Mouse (Mus musculus) urinary bladder, postnatal 4 days (tissue): ENCODE measurements around the gene Agt.
A peak's percentile ranks its signal among the peaks of the same experiment; 100 is the strongest.

Experiments
- DNase-seq, 2 experiments: peaks; one replicate each; pipeline ENCODE4 v3.0.0; 2021 to 2022; ENCODE audit warnings: low spot score in 2 of 2

Gene Agt

DNA sequence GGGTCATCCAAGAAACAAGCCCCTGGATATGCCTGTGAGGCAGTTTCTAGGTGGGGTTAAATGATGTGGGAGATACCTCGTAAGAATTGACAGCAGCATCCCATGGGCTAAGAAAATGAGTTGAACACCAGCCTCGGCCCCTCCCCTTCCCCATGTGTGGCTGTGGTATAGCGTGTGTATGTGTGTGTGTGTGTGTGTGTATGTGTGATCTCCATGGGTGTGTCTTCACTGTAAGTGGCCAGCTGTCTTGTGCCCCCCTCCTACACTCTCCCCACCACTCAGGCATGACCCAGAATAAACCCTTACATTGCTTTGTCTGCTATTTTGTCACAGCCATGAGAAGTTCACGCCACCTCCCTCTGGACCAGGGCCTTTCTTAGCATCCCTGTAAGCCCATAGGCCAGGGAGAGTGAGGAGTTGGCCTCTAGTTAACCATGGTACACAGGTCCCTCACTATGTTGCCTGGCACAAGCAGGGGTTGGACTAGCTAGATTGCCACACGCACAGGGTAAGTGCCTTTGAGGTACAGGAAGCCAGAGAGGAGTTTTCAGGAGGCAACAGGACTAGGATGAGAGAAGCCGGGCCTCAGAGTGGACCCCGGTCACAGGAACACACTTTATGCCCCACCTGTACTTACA, 14.3 kb downstream of the Agt start:
- no peak for DNase-seq

DNA sequence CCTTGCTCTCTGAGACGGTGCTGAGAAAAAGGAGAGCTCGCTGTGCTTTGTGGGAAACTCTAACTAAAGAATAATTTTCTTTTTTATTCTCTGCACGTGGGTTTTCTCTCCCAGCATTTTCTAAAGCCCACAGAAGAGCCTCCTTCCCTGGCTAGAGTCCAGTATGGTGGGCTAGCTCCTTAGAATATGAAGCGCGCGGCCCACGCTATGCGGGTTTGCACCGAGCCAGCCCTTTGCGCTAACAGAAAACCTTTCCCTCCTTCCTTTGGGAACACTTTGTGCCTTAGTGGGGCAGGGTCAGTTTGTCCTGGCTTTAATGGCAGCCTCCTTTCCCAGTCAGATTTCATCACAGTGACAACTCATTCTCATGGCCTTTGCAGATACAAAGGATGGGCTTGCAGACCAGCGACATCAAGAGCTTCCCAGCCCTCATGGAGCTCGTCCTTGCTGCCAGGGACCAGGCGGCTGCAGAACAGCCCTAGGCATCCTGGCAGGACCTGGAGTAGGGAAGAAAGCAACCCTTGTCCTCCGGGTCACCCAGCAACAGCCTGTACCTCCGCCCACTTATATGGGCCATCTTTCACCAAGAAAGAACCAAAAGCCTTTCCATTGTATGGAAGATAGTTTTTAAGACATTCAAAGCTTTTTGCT, 18.4 kb downstream of the Agt start:
- DNase-seq = no peak

DNA sequence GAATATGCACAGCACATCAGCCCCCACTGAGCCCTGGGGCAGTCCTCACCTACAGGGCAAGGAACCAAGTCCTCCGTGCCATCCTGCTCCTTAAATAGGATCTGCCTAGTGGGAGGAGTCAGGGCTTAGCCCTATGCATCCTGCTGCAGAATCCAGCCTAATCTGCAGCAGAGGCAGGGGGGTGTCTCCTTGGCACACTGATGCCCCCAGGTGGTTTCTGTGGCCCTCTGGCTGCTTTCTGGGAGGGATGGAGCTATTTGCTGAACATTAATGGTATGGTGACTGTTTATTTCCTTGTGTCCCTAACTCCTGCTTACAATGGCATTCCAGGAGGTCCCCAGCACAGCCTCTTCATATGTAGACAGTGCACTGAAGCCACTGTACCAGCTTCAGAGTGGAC, 21.3 kb downstream of the Agt start:
- no peak for DNase-seq

- DNase-seq = no peak
Observed at GRCm38 (mm10) chr8:124547269-124547668, 22.2 kb downstream of the Agt start.

DNA sequence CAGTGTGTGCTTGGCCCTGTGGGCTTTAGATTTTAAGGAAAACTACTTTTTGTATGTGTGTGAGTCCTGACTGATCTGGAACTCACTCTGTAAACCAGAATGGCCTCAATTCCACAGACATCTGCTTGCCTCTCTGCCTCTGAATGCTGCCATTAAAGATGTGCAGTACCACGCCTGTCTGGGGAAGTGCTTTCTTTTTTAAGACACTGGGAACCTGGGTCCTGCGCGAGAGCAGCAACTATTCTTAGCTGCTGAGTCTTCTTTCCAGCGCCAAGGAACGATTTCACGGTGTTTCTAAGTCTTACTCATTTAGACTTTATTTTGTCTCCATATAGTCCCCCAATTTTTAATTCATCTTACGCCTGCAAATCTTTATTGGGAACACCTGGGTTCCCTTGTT, 22.7 kb downstream of the Agt start:
- DNase-seq = no peak

DNA sequence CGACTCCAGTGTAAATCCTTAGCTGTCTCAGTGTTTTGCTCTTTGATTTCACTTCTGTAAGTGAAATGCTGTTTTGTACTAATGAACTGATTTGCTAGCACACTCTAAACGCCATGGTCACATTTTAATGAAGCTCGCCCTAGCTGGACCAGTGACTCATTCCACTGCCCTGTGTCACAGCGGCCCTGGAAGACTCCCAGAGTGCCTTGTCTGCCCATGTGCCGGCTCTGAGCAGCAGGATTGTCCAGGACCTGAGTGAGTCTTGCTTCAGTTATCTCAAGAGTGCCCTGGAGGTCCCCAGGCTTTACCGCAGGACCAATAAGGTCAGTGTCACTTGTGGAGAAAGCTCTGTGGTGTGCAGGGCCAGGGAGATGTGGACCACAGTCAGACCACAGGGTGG, 23.1 kb downstream of the Agt start:
- no peak for DNase-seq

GRCm38 (mm10) chr8:124543272-124543671, 26.2 kb downstream of the Agt start:
- no peak for DNase-seq

- DNase-seq = no peak
Observed at GRCm38 (mm10) chr8:124542001-124542400, 27.5 kb downstream of the Agt start.

DNA sequence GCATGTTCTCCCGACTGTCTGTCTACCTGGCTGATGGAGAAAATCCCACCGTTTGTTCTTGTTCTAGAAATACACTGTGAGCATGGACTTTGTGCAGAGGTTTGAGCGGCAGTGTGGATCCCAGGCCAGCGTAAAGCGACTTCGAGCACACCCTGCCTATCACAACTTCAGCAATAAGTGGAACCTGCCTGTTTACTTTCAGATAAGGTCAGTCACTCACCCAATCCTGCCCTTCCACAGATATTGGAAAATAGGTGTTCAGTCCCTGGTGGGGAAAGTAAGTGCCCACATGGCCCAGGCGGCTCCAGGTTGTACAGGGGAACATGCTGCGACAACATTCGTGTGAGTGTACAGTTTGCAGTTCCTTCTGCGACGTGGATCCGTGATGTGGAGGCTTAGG, 28.6 kb downstream of the Agt start:
- DNase-seq = no peak

DNA sequence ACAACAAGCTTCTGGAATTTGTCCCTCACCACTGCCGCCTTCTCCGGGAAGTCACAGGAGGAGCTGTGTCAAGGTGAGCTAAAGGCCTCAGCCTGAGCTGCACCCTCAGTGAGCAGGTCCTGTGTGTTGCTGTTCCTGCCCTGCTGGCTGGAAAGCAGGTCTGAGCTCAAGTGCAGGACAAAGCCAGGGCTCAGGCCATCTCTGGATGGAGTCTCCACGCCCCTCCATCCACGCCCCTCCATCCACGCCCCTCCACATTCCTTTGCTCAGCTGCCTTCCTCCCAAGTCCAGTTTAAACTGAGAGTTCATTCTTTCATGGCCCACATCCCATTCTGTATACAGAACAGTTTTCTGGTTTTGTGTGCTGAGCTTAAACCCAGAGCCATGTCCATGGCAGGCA, 34.1 kb downstream of the Agt start:
- DNase-seq = no peak

DNA sequence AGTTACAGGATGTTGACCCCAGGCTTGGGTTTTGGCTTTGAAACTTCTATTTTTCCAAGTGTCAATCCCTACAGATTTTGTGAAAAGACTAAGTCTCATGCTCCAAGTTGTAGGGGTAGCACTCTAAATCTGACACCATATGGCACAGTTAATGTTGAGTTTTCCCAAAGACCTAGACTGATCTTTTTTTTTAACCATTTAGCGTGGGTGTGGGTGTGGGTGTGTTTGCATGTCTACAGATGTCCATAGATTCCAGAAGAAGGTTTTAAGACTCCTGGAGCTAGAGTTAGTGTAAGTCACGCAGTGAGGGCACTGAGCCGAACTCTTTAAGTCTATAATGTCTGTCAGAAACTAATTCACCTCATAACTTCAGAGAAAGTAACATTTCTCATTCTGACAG, 36.9 kb downstream of the Agt start:
- DNase-seq = no peak

DNA sequence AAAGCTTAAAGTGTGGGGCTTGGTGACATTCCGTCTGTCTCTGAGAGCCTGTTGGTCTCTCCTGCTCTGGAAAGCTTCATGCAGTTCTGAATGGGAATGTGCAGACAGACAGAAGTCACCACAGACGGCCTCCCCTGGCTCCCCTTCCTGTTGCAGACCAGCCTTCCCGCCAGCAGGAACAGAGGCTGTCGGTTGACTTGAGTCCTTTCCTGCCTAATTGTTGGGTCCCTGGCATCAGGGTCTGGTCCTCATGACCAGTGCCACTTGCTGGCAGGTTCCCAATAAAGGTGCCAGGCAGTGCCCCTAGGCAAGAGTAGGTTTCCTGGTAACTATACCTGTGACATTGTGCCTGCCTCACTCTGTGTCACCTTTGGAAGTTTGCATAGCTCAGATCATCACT, 38.5 kb downstream of the Agt start:
- no peak for DNase-seq

- DNase-seq = no peak
Observed at GRCm38 (mm10) chr8:124530556-124530955, 39.0 kb downstream of the Agt start.

DNA sequence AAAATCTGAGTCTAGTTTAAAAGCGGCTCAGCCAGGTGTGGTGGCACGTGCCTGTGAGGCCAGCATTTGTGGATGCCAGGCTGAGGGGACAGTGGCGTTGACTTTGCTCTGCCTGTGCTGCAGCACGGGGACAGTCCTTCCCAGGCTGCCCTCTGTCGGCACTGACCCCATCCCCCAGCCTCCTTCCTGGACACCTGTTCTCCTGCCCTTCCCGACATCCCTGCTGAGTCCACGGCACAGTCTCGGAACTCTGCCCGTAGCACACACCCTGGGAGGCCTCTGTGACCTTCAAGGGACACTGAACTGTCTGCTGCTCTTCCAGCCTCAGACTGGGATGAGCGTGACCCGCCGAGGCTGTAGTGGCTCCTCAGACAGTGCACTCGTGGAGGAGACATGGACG, 39.4 kb downstream of the Agt start:
- no peak for DNase-seq

DNA sequence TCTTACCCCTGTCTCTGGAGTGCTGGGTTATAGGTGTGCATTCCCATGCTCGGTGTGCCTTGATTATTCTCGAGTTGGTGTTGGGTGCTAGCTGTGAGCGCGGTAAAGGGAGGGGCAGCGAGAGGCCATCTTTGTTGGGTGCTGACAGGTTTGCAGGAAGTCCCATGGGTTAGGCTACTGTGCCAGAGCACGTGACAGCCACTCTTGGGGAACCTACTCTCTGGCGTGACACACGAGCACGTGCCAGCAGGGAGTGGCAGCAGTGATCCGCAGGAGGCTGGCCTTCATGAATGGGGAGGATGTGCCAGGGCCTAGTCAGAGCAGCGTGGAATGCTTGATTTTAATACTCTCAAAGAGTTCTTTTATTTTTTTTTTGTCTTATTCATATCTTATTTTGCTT, 43.2 kb downstream of the Agt start:
- DNase-seq = no peak

GRCm38 (mm10) chr8:124521946-124522345, 47.6 kb downstream of the Agt start:
- DNase-seq = no peak

DNA sequence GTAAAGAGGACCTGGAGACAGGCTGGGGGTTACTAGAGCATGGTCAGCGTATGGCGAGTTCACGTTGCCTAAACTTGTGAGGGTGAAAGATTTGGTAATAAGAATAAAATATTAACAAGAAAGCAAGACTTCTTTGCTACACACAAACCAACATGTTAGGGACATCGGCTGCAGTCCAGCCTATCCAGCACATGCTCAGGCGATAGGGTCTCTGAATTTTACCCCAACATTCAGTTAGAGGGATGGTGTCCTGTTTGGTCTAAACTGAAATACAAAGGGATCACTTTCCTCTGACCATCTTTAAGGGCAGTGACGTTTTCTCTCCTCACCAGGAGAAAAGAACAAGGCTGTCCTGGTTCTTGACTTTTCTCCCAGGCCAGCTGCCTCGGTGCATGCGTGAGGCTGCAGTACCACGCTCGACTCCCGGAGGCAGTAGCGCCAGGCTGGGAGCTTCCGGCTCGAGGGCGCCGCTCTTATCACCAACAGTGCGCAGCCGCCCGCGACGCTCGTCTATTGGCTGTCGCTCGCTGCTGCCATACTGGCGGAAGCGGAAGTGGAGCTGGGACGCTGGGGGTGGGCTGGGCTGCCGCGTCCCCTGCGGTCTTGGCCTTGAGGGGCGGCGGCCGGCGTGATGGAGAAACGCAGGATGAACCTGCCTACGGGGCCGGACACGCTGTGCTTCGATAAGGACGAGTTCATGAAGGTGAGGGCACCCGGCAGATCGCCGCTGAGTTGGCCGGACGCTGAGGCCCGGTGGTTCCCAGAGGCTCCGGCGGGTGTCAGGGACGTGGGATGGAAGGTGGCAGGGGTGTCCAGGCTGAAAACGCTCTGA, 49.0 kb downstream of the Agt start, which contains the start of gene Cog2:
TSS of gene Cog2 (plus strand) at position 519 of the 832 bp plus-strand sequence.
- peak; percentile 84 to 90 for DNase-seq

GRCm38 (mm10) chr8:124517142-124517541, 52.4 kb downstream of the Agt start:
- DNase-seq = no peak

- no peak for DNase-seq
Observed at GRCm38 (mm10) chr8:124516525-124516924, 53.0 kb downstream of the Agt start.

DNA sequence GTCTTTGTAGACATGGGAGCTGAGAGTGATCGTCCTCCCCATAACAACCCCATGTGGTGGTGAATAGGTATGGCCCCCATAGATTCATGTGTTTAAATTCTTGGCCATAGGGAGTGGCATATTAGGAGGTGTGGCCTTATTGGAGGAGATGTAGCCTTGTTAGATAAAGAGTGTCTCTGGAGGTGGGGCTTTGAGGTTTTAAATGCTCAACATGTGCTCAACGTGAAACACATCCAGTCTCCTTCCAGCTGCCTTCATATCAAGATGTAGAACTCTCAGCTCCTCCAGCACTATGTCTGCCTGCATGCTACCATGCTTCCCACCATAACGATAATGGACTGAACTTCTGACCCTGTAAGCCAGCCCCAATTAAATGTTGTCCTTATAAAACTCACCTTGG, 53.5 kb downstream of the Agt start:
- no peak for DNase-seq

DNA sequence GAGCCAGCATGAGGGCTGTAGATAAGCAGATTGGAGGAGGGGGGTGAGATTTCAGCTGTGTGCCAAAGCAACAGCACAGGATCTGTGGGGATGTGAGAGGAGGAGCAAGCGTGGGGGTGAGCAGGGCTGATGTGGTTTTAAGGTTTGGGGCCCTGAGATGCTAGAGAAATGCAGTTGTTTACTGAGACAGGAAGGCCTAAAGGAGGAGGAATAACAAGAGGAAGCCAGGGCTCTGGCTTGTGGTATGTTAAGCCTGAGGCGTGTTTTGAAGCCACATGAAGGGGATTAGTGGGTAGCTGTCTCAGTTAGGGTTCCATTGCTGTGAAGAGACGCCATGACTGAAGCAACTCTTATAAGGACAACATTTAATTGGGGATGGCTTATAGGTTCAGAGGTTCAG, 60.4 kb downstream of the Agt start:
- DNase-seq = no peak

- DNase-seq = no peak
Observed at GRCm38 (mm10) chr8:124508321-124508695, 61.2 kb downstream of the Agt start.
